Mouse (Mus musculus): ENCODE data around the gene Gphb5. TPM values are rescaled to one million over a fixed set of nuclear protein-coding genes. Genes with fewer than 3 reads are reported as not detected.

The Gphb5 gene
- polyA plus RNA-seq, 1 experiment from 2014 or later: not detected

GRCm38 (mm10) chr12:75365621-75366124, 50.9 kb downstream of the Gphb5 start:
- Histone ChIP-seq H3K4me2 (no peak overlapping the region), H3K27ac (no peak overlapping the region), H3K4me1 (replicated peaks) (peaks cover 7% of the 10 kb centered on the region; the same call in 1 of the 2 replicates), H3K9me3 (no peaks in the 10 kb centered on the region), H3K27me3 (no peaks in the 10 kb centered on the region), H3K36me3 (no peaks in the 10 kb centered on the region), H3K9ac (replicated peaks) (no peak overlapping the region), H3K4me3 (replicated peaks) (no peak overlapping the region)
- ATAC-seq (ENCODE audit: insufficient number of reproducible peaks, insufficient read depth, low FRiP score, low TSS enrichment, low read depth): no peak
- WGBS: 89% methylated on average over 14 of the region's 14 CpGs

GRCm38 (mm10) chr12:75364416-75364815, 52.2 kb downstream of the Gphb5 start:
- no peak overlapping the region for H3K4me3 ChIP-seq (replicated peaks)
- H3K27ac ChIP-seq: no peak overlapping the region
- no peak overlapping the region for H3K4me2 ChIP-seq
- ATAC-seq (ENCODE audit: insufficient number of reproducible peaks, insufficient read depth, low FRiP score, low TSS enrichment, low read depth): no peak
- peaks cover 5% of the 10 kb centered on the region; the same call in 1 of the 2 replicates for H3K4me1 ChIP-seq (replicated peaks)
- H3K36me3 ChIP-seq: no peaks in the 10 kb centered on the region
- no peaks in the 10 kb centered on the region for H3K27me3 ChIP-seq
- H3K9me3 ChIP-seq: no peaks in the 10 kb centered on the region
- 89% methylated on average over 4 of the region's 4 CpGs for WGBS
- no peak overlapping the region for H3K9ac ChIP-seq (replicated peaks)

- no peak overlapping the region for H3K4me3 ChIP-seq (replicated peaks)
- no peak overlapping the region for H3K27ac ChIP-seq
- no peaks in the 10 kb centered on the region for H3K27me3 ChIP-seq
- no peak for ATAC-seq (ENCODE audit: insufficient number of reproducible peaks, insufficient read depth, low FRiP score, low TSS enrichment, low read depth)
- no peaks in the 10 kb centered on the region for H3K4me1 ChIP-seq (replicated peaks)
- no peaks in the 10 kb centered on the region for H3K36me3 ChIP-seq
- H3K9me3 ChIP-seq: no peaks in the 10 kb centered on the region
- no peak overlapping the region for H3K9ac ChIP-seq (replicated peaks)
- no peak overlapping the region for H3K4me2 ChIP-seq
- WGBS: 91% methylated on average over 16 of the region's 16 CpGs
Observed at GRCm38 (mm10) chr12:75362456-75362855, 54.1 kb downstream of the Gphb5 start.

Other genes with a start within 250 kb of the Gphb5 start
- gene Kcnh5, start 239.4 kb downstream of the Gphb5 start, polyA plus RNA-seq (2016; fragmentation: Nextera tagmentation; extraction: Ambion mirVana): 0.26 and 0.35 TPM in 2 replicates
- gene Rhoj, start 108.5 kb downstream of the Gphb5 start, polyA plus RNA-seq (2016; fragmentation: Nextera tagmentation; extraction: Ambion mirVana): 32.7 and 33.0 TPM in 2 replicates
- 18.8 and 19.7 TPM in 2 replicates for gene Ppp2r5e, start 179.5 kb upstream of the Gphb5 start, polyA plus RNA-seq (2016; fragmentation: Nextera tagmentation; extraction: Ambion mirVana)